Mouse (Mus musculus) G1E (cell line): ENCODE data around the gene Gmnn. TPM values are rescaled to one million over a fixed set of nuclear protein-coding genes. Genes with fewer than 3 reads are reported as not detected.

Experiments used
- ATAC-seq: 2 replicates; pipeline ENCODE4 v1.8.0; 2016; ENCODE audit warnings: mild to moderate bottlenecking; ENCODE audit not compliant: insufficient number of reproducible peaks, poor library complexity, low FRiP score, severe bottlenecking; ENCODE audit errors: extremely low read depth
- DNase-seq: peaks from one replicate; pipeline ENCODE4 v3.0.0; 2012; ENCODE audit warnings: low spot score
- H3K27me3 ChIP-seq: 2 replicates; pipeline ENCODE4 v1.6.1; 2012; ENCODE audit warnings: mild to moderate bottlenecking, low read length, inconsistent platforms; ENCODE audit not compliant: insufficient read depth
- H3K36me3 ChIP-seq: replicated peaks from 2 replicates; pipeline ENCODE3; 2012; ENCODE audit warnings: mild to moderate bottlenecking, inconsistent platforms
- H3K4me1 ChIP-seq: 2 replicates; pipeline ENCODE4 v1.6.1; 2012; ENCODE audit warnings: low read depth, low read length, inconsistent platforms, mixed read lengths; ENCODE audit not compliant: insufficient read depth
- H3K4me3 ChIP-seq: 2 replicates; pipeline ENCODE4 v1.5.1; 2012; ENCODE audit warnings: low read depth, mild to moderate bottlenecking, inconsistent platforms, low read length, moderate library complexity, mixed read lengths
- H3K9me3 ChIP-seq: replicated peaks from 2 replicates; pipeline ENCODE4 v1.6.1; 2012; ENCODE audit warnings: inconsistent platforms
- CTCF ChIP-seq: IDR thresholded peaks from 2 replicates; pipeline ENCODE4 v1.5.1; 2012; ENCODE audit warnings: low read depth, low read length, inconsistent platforms, mixed read lengths
- GATA1 ChIP-seq: IDR thresholded peaks from 2 replicates; pipeline ENCODE4 v1.6.1; 2012; ENCODE audit warnings: borderline replicate concordance, low read length, inconsistent platforms, mixed read lengths
- GATA2 ChIP-seq: IDR thresholded peaks from 2 replicates; pipeline ENCODE4 v1.6.1; 2012; ENCODE audit warnings: low read depth, low read length, inconsistent platforms, borderline replicate concordance
- POLR2AphosphoS5 ChIP-seq: IDR thresholded peaks from 2 replicates; pipeline ENCODE4 v1.6.1; 2012; ENCODE audit warnings: low read depth, low read length, inconsistent platforms; ENCODE audit not compliant: insufficient replicate concordance
- TAL1 ChIP-seq: conservative IDR thresholded peaks from 2 replicates; pipeline ENCODE4 v1.6.1; 2012; ENCODE audit warnings: low read depth, low read length, inconsistent platforms, mixed read lengths
- polyA plus RNA-seq: library from polyadenylated mRNA; stranded (reverse); fragments of >175 nt; gene quantifications from 2 replicates; pipeline ENCODE4 v1.2.3, GENCODE M21; 2012
- total RNA-seq, 2 experiments: library from RNA; stranded (forward) in 1 of 2; stranded (reverse) in 1 of 2; fragments of 200-1000 nt in 1 of 2; fragments of >200 nt in 1 of 2; fragmentation: Nextera tagmentation in 1 of 2; gene quantifications; 2 replicates each; pipeline ENCODE4 v1.2.3; 2014 to 2017

The Gmnn gene
- total and polyA plus RNA-seq, 3 experiments = 18.8 to 295 (median 57.2) TPM

DNA sequence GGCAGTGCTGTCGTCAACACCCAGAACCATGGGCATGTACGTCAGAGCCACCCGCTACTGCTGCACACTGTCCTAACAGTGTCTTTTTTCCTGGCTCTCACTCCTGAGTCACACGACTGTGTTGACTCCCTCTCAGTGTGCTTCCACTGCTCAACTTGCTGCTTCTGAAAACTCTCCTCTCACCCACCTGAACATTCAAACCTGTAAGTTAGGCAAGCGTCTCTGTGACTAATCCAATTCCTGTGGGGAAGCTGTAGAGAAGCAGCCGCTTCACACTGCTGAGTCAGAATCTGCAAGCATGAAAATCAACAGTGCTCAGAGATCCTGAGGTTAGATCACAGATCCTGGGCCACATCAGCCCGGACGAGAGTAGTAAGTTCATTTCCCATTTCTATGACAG lies 10.3 kb downstream of the Gmnn start:
- H3K27me3 ChIP-seq = no peaks in the 10 kb centered on the region
- H3K4me3 ChIP-seq = no peak overlapping the region
- peaks cover 11% of the 10 kb centered on the region for H3K4me1 ChIP-seq
- no peak for TF ChIP-seq GATA1
- no peak for TF ChIP-seq CTCF
- TF ChIP-seq GATA2 = no peak
- TF ChIP-seq POLR2AphosphoS5 = no peak
- no peak for TF ChIP-seq TAL1
- DNase-seq = no peak
- peaks cover 85% of the 10 kb centered on the region for H3K36me3 ChIP-seq
- no peak for ATAC-seq
- H3K9me3 ChIP-seq = no peaks in the 10 kb centered on the region

DNA sequence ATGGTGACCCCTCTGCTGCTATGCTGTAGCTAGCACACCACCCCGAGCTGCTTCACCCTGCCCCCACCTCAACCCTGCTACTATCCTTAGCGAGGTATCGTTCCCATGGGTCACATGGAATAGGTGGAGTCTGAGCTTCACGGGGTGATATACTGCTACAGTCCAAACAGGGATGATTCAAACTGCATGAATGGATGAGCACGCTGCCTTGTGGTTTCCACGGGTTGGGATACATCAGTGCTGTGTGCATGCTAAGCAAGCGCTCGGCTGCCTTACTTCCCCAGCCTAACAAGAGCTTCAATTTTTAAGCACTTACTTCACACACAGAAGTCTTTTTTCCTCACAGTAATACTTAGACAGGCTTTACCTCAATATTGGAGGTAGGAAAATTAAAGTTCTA lies 10.9 kb downstream of the Gmnn start:
- no peak for ATAC-seq

GRCm38 (mm10) chr13:24747823-24748222 lies 13.9 kb downstream of the Gmnn start:
- ATAC-seq = no peak

More for the DNA sequence above, 10.9 kb downstream of the Gmnn start:
- H3K36me3 ChIP-seq = peaks cover 83% of the 10 kb centered on the region
- no peaks in the 10 kb centered on the region for H3K27me3 ChIP-seq
- no peak for TF ChIP-seq GATA1
- TF ChIP-seq CTCF = no peak
- TF ChIP-seq POLR2AphosphoS5 = no peak
- TF ChIP-seq GATA2 = no peak
- TF ChIP-seq TAL1 = no peak
- peaks cover 11% of the 10 kb centered on the region for H3K4me1 ChIP-seq
- H3K4me3 ChIP-seq = no peak overlapping the region
- no peaks in the 10 kb centered on the region for H3K9me3 ChIP-seq
- DNase-seq = no peak

DNA sequence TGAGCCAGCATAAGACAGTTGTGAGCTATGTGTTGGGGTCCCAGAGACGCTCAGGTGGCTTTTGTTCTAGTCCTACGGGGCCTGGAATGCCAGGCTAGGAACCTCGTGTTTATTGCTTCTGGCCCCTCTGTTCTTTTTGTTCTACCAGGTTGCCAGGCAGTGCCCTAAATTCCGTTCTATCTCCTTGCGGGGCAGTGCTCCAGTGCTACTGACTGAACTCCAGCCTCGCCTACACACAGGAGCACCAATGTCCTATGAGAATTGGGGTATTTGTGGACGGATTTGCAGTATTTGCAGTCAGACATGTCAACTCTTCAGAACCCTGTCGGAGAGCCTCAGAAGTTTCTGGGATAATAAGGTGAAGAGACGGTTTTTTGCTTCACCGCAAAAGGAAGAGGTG lies 20.7 kb downstream of the Gmnn start, which contains the start of gene Armh2:
Gene Armh2, plus strand, starts transcription at position 205 of the 400 bp plus-strand sequence.
- Histone ChIP-seq H3K27me3 (no peaks in the 10 kb centered on the region), H3K9me3 (no peaks in the 10 kb centered on the region), H3K4me1 (no peaks in the 10 kb centered on the region), H3K4me3 (no peak within 1 kb of the TSS), H3K36me3 (peaks cover 59% of the 10 kb centered on the region)
- TF ChIP-seq POLR2AphosphoS5 = no peak
- no peak for TF ChIP-seq CTCF
- no peak for TF ChIP-seq GATA2
- TF ChIP-seq GATA1 = no peak
- TF ChIP-seq TAL1 = no peak
- no peak for ATAC-seq
- DNase-seq = no peak

More at GRCm38 (mm10) chr13:24747823-24748222, 13.9 kb downstream of the Gmnn start:
- Histone ChIP-seq H3K4me3 (no peak overlapping the region), H3K9me3 (no peaks in the 10 kb centered on the region), H3K36me3 (peaks cover 78% of the 10 kb centered on the region), H3K27me3 (no peaks in the 10 kb centered on the region), H3K4me1 (peaks cover 8% of the 10 kb centered on the region)
- no peak for DNase-seq
- no peak for TF ChIP-seq POLR2AphosphoS5
- no peak for TF ChIP-seq TAL1
- no peak for TF ChIP-seq CTCF
- no peak for TF ChIP-seq GATA1
- no peak for TF ChIP-seq GATA2

GRCm38 (mm10) chr13:24735608-24736131 lies 26.1 kb downstream of the Gmnn start:
- Histone ChIP-seq H3K27me3 (peaks cover 2% of the 10 kb centered on the region; the same call in 1 of the 2 replicates), H3K4me3 (no peak overlapping the region), H3K4me1 (no peaks in the 10 kb centered on the region), H3K36me3 (peaks cover 18% of the 10 kb centered on the region), H3K9me3 (no peaks in the 10 kb centered on the region)
- TF ChIP-seq GATA2 (no peak), CTCF (no peak), GATA1 (no peak), TAL1 (no peak), POLR2AphosphoS5 (no peak)
- DNase-seq = no peak
- ATAC-seq = no peak

DNA sequence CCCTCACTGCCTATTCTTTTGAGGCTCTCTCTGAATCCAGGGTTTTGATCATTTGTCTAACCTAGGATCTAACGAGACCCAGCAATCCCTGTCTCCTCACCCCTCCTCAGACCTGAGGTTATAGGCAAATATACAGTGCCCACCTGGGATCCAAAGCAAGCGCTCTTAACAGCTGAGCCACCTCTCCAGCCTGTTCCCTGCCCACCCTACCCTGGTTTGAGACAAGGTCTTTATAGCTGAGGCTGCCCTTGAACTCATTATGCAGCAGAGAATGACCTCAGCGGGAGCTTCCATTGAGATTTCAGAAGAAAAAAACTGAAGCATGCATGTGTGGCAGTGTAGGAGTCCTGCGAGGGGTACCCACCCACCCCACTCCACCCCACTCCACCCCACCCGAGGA lies 27.2 kb downstream of the Gmnn start:
- Histone ChIP-seq H3K4me1 (no peaks in the 10 kb centered on the region), H3K27me3 (peaks cover 2% of the 10 kb centered on the region; the same call in 1 of the 2 replicates), H3K4me3 (no peak overlapping the region), H3K9me3 (no peaks in the 10 kb centered on the region), H3K36me3 (peaks cover 11% of the 10 kb centered on the region)
- ATAC-seq (no peak), DNase-seq (no peak)
- no peak for TF ChIP-seq POLR2AphosphoS5
- no peak for TF ChIP-seq GATA1
- no peak for TF ChIP-seq TAL1
- no peak for TF ChIP-seq GATA2
- TF ChIP-seq CTCF = no peak

DNA sequence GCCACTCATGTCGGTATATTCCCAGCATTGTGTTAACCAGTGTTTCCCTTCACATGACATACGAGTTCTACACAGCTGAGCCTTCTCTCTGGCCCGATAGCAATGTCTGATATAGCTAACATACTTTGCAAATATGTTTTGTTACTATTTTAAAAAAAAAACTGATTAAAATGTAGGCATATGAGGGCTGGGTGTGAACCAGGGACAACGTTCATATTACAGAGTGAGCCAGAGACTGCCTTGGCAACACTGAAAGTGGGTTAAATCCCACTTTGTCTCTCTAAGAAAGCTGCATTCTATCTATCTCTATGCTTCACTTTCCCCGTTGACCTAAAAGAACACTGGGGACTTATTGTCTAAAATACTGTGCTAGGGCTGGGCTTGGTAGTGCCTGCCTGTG lies 32.6 kb downstream of the Gmnn start:
- Histone ChIP-seq H3K27me3 (peaks cover 10% of the 10 kb centered on the region), H3K4me1 (no peaks in the 10 kb centered on the region), H3K36me3 (no peaks in the 10 kb centered on the region), H3K4me3 (no peak overlapping the region), H3K9me3 (no peaks in the 10 kb centered on the region)
- DNase-seq (no peak), ATAC-seq (no peak)
- TF ChIP-seq TAL1 = no peak
